Mouse (Mus musculus) brain, embryonic 14.5 days (tissue): ENCODE results near the gene Ly86. TPM values are rescaled to one million over a fixed set of nuclear protein-coding genes. Genes with fewer than 3 reads are reported as not detected.

ENCODE experiments used
- DNase-seq: peaks from one replicate; pipeline ENCODE4 v3.0.0-alpha.2; 2011; ENCODE audit warnings: low read depth
- CTCF ChIP-seq: fragments of 200-500 bp; IDR thresholded peaks from 2 replicates; pipeline ENCODE4 v1.5.1; 2012; ENCODE audit warnings: inconsistent platforms, mild to moderate bottlenecking, moderate library complexity, borderline replicate concordance; ENCODE audit not compliant: insufficient read depth, insufficient read length; ENCODE audit errors: extremely low read depth
- POLR2A ChIP-seq: fragments of 200-500 bp; IDR thresholded peaks from 2 replicates; pipeline ENCODE4 v1.6.1; 2012; ENCODE audit warnings: mild to moderate bottlenecking, inconsistent platforms, borderline replicate concordance; ENCODE audit not compliant: poor library complexity, insufficient read depth, insufficient read length, severe bottlenecking; ENCODE audit errors: extremely low read depth
- polyA plus RNA-seq: library from polyadenylated mRNA; depleted of rRNA; stranded (reverse); fragments of >200 nt; gene quantifications from 2 replicates; pipeline ENCODE4 v1.2.3, GENCODE M21; 2012

Ly86 gene
- polyA plus RNA-seq, 1 experiment = 6.0 TPM

GRCm38 (mm10) chr13:37403708-37404107, 58.7 kb downstream of the Ly86 start:
- DNase-seq = no peak
- TF ChIP-seq CTCF = no peak
- no peak for TF ChIP-seq POLR2A

DNA sequence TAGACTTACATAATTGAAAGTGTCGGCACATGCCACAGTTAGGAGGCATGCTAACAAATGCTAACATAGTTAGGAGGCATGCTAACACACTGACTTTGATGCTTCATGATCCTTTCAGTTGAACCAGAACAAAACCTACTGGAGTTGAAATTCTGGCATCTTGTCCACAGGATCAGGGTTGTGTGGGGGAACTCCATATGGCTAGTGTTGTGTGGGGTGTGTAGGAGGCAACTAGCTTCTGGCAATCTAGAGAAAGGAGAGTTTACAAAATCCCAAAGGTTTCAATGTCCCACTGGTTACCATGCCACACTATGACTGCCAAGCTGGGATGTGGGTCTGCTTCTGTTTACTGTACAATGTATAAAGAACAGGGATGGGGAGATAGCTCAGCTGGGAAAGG, 70.7 kb downstream of the Ly86 start:
- no peak for TF ChIP-seq CTCF
- no peak for DNase-seq

GRCm38 (mm10) chr13:37423416-37423815, 78.4 kb downstream of the Ly86 start:
- TF ChIP-seq POLR2A (no peak), CTCF (no peak)
- no peak for DNase-seq

GRCm38 (mm10) chr13:37424904-37425303, 79.9 kb downstream of the Ly86 start:
- TF ChIP-seq POLR2A = no peak
- TF ChIP-seq CTCF = no peak
- no peak for DNase-seq

- no peak for DNase-seq
- no peak for TF ChIP-seq CTCF
- TF ChIP-seq POLR2A = no peak
These were observed 80.4 kb downstream of the Ly86 start for GRCm38 (mm10) chr13:37425406-37425805.

GRCm38 (mm10) chr13:37426578-37427336, 81.7 kb downstream of the Ly86 start:
- no peak for TF ChIP-seq CTCF
- no peak for TF ChIP-seq POLR2A
- no peak for DNase-seq

GRCm38 (mm10) chr13:37428496-37428895, 83.5 kb downstream of the Ly86 start:
- TF ChIP-seq CTCF = no peak
- no peak for TF ChIP-seq POLR2A
- DNase-seq = no peak

DNA sequence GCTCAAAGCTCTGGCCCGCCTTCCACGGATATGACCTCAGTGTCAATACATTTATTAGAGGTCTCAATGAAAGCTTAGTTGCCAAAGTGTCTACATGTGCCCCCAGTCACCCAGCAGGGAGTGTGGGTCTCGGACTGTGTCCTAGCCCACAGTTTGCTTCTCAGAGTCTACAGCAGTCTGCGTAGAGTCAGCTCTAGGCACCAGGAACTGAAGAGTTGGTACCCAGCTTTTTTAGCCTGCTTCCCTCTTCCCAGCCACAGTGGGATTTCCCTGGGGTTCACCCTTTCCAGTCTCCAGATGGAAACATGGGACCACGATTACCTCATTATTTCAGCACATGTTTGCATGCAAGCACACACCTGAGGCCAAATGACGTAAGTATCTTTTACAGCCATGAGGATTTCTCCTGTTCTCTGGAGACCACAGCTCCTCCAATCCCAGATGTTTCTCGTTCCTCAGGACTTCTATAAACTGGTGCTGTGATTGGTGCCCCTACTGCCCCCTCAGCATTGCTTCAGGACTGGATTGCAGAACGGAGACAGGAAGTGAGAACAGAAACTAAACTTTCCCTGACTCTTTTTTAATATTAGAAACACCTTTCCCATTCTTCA, 84.8 kb downstream of the Ly86 start:
- DNase-seq = no peak
- TF ChIP-seq POLR2A (no peak), CTCF (no peak)

DNA sequence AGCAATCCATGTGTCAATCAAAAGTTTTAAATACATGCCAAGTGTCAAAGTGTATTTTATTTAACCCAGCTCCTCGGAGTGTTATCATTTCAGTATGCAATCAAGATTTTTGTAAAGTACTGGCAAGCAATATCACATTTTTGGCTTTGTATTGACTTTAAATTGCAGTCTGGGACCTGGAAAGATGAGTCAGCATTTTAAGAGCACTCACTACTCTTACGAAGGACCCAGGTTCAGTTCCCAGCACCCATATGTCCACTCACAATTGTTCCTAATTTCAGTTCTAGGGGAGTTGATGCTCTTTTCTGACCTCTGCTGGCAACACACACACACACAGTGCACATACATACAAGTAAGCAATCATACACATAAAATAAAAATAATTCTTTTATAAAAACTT, 86.7 kb downstream of the Ly86 start:
- no peak for DNase-seq
- no peak for TF ChIP-seq CTCF
- TF ChIP-seq POLR2A = no peak

DNA sequence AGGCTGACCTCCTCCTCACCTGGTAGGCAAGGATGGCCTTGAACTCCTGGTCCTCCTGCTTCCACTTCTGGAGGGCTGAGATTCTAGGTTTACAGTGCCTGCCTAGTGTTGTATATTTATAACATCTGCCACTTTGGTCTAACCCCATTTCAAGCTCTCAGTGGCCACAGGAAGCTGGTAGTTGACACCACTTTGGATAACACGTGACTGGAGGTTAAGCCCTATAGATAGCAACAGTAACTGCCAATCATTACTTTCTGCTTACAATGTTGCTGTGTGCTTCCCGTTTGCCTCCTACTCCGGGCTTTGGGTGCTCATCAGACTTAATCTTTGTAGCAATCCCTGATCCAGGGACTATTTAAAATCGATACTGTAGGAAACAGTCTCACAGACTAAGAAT, 87.6 kb downstream of the Ly86 start:
- no peak for DNase-seq

GRCm38 (mm10) chr13:37433142-37433541, 88.1 kb downstream of the Ly86 start:
- TF ChIP-seq POLR2A (no peak), CTCF (no peak)
- DNase-seq = no peak

More for the DNA sequence above, 87.6 kb downstream of the Ly86 start:
- TF ChIP-seq CTCF (no peak), POLR2A (no peak)

DNA sequence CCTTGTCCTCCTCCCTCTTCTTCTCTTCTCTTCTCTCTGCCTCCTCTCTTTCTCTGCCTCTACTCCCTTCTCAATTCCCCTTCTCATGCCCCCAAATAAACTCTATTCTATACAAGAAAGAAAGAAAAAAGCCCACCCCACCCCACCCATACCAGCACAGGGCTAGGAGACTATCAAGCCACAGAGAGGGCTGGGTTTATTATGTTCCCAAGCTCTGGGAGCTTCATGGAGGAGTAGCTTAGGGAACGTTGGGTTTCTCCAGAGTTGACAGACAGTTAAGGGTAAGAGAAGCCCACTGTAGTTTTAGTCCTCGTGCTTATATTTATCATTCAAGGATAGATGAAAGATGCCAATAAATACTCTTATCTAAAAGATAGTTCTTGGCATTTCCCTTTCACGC, 88.7 kb downstream of the Ly86 start:
- no peak for DNase-seq

More for the DNA sequence above, 88.7 kb downstream of the Ly86 start:
- no peak for TF ChIP-seq CTCF
- TF ChIP-seq POLR2A = no peak
